Mouse (Mus musculus): Measurements from ENCODE around the gene Flrt1. TPM values are rescaled to one million over a fixed set of nuclear protein-coding genes. Genes with fewer than 3 reads are reported as not detected.

The Flrt1 gene
- 10 to 100 TPM; 35.3 to 38.0 TPM for total RNA-seq (2021)

GRCm38 (mm10) chr19:7105544-7105943 lies at the start of gene Flrt1:
Flrt1 (minus strand) TSS chr19:7105729.
- intact Hi-C loops (cut with DNase I), result no loop called here
- DNase-seq (ENCODE audit: low spot score in 2 of 2), result no peak

GRCm38 (mm10) chr19:7155196-7155595 lies 49.7 kb upstream of the Flrt1 start:
- DNase-seq (ENCODE audit: low spot score in 2 of 2), result peak in 1 of 2 experiments; percentile 63
- intact Hi-C loops (cut with DNase I), result no loop called here

GRCm38 (mm10) chr19:7153232-7153631 lies 47.7 kb upstream of the Flrt1 start:
- DNase-seq (ENCODE audit: low spot score in 2 of 2), result no peak
- intact Hi-C loops (cut with DNase I), result no loop called here

GRCm38 (mm10) chr19:7151927-7152653 lies 46.6 kb upstream of the Flrt1 start:
- DNase-seq (ENCODE audit: low spot score in 2 of 2), result no peak
- intact Hi-C loops (cut with DNase I), result no loop called here

GRCm38 (mm10) chr19:7151300-7151926 lies 45.9 kb upstream of the Flrt1 start:
- DNase-seq (ENCODE audit: low spot score in 2 of 2), result no peak
- intact Hi-C loops (cut with DNase I), result no loop called here

GRCm38 (mm10) chr19:7149158-7149685 lies 43.7 kb upstream of the Flrt1 start:
- no peak for DNase-seq (ENCODE audit: low spot score in 2 of 2)
- intact Hi-C loops (cut with DNase I), result loop anchor here (2.0 kb wide), 1 partner anchor 66 kb away; no protein-coding TSS in a partner anchor

- DNase-seq (ENCODE audit: low spot score in 2 of 2), result peak in 1 of 2 experiments; percentile 55
- intact Hi-C loops (cut with DNase I), result loop anchor here (2.0 kb wide), 1 partner anchor 66 kb away; no protein-coding TSS in a partner anchor
These were observed 43.1 kb upstream of the Flrt1 start for GRCm38 (mm10) chr19:7148541-7149085.

GRCm38 (mm10) chr19:7148096-7148495 lies 42.6 kb upstream of the Flrt1 start:
- intact Hi-C loops (cut with DNase I), result loop anchor here (2.0 kb wide), 1 partner anchor 65 kb away; no protein-coding TSS in a partner anchor
- DNase-seq (ENCODE audit: low spot score in 2 of 2), result peak in 1 of 2 experiments; percentile 85

GRCm38 (mm10) chr19:7146376-7146775 lies 40.8 kb upstream of the Flrt1 start:
- intact Hi-C loops (cut with DNase I), result no loop called here
- DNase-seq (ENCODE audit: low spot score in 2 of 2), result no peak

- intact Hi-C loops (cut with DNase I), result no loop called here
- no peak for DNase-seq (ENCODE audit: low spot score in 2 of 2)
These were observed 38.9 kb upstream of the Flrt1 start for GRCm38 (mm10) chr19:7144458-7144857.

- peak; percentile 72 to 87 for DNase-seq (ENCODE audit: low spot score in 2 of 2)
- intact Hi-C loops (cut with DNase I), result no loop called here
These were observed 38.3 kb upstream of the Flrt1 start for GRCm38 (mm10) chr19:7143854-7144253.

GRCm38 (mm10) chr19:7142207-7142915 lies 36.8 kb upstream of the Flrt1 start:
- DNase-seq (ENCODE audit: low spot score in 2 of 2), result no peak
- intact Hi-C loops (cut with DNase I), result no loop called here

GRCm38 (mm10) chr19:7140856-7141421 lies 35.4 kb upstream of the Flrt1 start:
- peak in 1 of 2 experiments; percentile 79 for DNase-seq (ENCODE audit: low spot score in 2 of 2)
- intact Hi-C loops (cut with DNase I), result no loop called here

GRCm38 (mm10) chr19:7140373-7140772 lies 34.8 kb upstream of the Flrt1 start:
- DNase-seq (ENCODE audit: low spot score in 2 of 2), result no peak
- intact Hi-C loops (cut with DNase I), result no loop called here

GRCm38 (mm10) chr19:7139321-7139720 lies 33.8 kb upstream of the Flrt1 start:
- intact Hi-C loops (cut with DNase I), result no loop called here

GRCm38 (mm10) chr19:7138327-7138726 lies 32.8 kb upstream of the Flrt1 start:
- DNase-seq (ENCODE audit: low spot score in 2 of 2), result no peak
- intact Hi-C loops (cut with DNase I), result no loop called here

More at GRCm38 (mm10) chr19:7139321-7139720, 33.8 kb upstream of the Flrt1 start:
- no peak for DNase-seq (ENCODE audit: low spot score in 2 of 2)

- DNase-seq (ENCODE audit: low spot score in 2 of 2), result no peak
These were observed 31.4 kb upstream of the Flrt1 start for GRCm38 (mm10) chr19:7136714-7137498.

GRCm38 (mm10) chr19:7136016-7136415 lies 30.5 kb upstream of the Flrt1 start:
- DNase-seq (ENCODE audit: low spot score in 2 of 2), result no peak
- intact Hi-C loops (cut with DNase I), result no loop called here

More at GRCm38 (mm10) chr19:7136714-7137498, 31.4 kb upstream of the Flrt1 start:
- intact Hi-C loops (cut with DNase I), result no loop called here

GRCm38 (mm10) chr19:7135525-7135924 lies 30.0 kb upstream of the Flrt1 start:
- DNase-seq (ENCODE audit: low spot score in 2 of 2), result no peak
- intact Hi-C loops (cut with DNase I), result no loop called here

All from left cerebral cortex, postnatal 25 days (tissue).